Mouse (Mus musculus) liver, embryonic 11.5 days (tissue): ENCODE measurements at regions not wholly inside any gene's neighbourhood (a gene's known extent, or its start where the extent isn't known, plus 50 kb on each side); places are given as distances from the start of the nearest gene placed in this dataset.

Source experiments
- ATAC-seq: fragments of 200-750 bp; cut with Nextera tagmentation; replicated peaks from 2 replicates; pipeline ENCODE4 v1.8.0; 2017; ENCODE audit warnings: moderate number of reproducible peaks, mild to moderate bottlenecking, moderate TSS enrichment, moderate library complexity; ENCODE audit not compliant: low FRiP score
- DNase-seq: peaks from one replicate; pipeline ENCODE4 v3.0.0-alpha.2; 2017; ENCODE audit warnings: low spot score
- H3K27ac ChIP-seq: fragments of 300-500 bp; sonication (generic); 2 replicates; pipeline ENCODE4 v1.5.1; 2014; ENCODE audit warnings: mild to moderate bottlenecking, low read depth, low read length, control low read depth
- H3K27me3 ChIP-seq: fragments of 300-500 bp; sonication (generic); replicated peaks from 2 replicates; pipeline ENCODE4 v1.6.1; 2014; ENCODE audit warnings: low read length, mixed read lengths; ENCODE audit not compliant: control insufficient read depth, insufficient read depth
- H3K36me3 ChIP-seq: fragments of 300-500 bp; sonication (generic); 2 replicates; pipeline ENCODE4 v1.6.1; 2014; ENCODE audit warnings: mild to moderate bottlenecking, low read length, moderate library complexity, mixed read lengths; ENCODE audit not compliant: control insufficient read depth, insufficient read depth
- H3K4me1 ChIP-seq: fragments of 300-500 bp; sonication (generic); replicated peaks from 2 replicates; pipeline ENCODE4 v1.6.1; 2014; ENCODE audit warnings: low read length, mixed read lengths; ENCODE audit not compliant: control insufficient read depth, insufficient read depth
- H3K4me2 ChIP-seq: fragments of 300-500 bp; sonication (generic); 2 replicates; pipeline ENCODE4 v1.6.1; 2014; ENCODE audit warnings: mild to moderate bottlenecking, control low read depth, moderate library complexity
- H3K4me3 ChIP-seq: fragments of 300-500 bp; sonication (generic); 2 replicates; pipeline ENCODE4 v1.5.1; 2014; ENCODE audit warnings: low read depth, low read length, control low read depth
- H3K9ac ChIP-seq: fragments of 300-500 bp; sonication (generic); 2 replicates; pipeline ENCODE4 v1.6.1; 2014; ENCODE audit warnings: low read depth, low read length, control low read depth
- H3K9me3 ChIP-seq: fragments of 300-500 bp; sonication (generic); 2 replicates; pipeline ENCODE4 v1.6.1; 2016; ENCODE audit warnings: low read length, inconsistent platforms, mixed read lengths; ENCODE audit not compliant: control insufficient read depth
- WGBS: fragments of 180-500 bp; shearing (Covaris S2); extraction: QIAGEN DNeasy Blood & Tissue Kit; methylation state at CpG from one replicate; pipeline ENCODE4 v1.1.7; 2014; 5-methylcytosine and 5-hydroxymethylcytosine counted together

DNA sequence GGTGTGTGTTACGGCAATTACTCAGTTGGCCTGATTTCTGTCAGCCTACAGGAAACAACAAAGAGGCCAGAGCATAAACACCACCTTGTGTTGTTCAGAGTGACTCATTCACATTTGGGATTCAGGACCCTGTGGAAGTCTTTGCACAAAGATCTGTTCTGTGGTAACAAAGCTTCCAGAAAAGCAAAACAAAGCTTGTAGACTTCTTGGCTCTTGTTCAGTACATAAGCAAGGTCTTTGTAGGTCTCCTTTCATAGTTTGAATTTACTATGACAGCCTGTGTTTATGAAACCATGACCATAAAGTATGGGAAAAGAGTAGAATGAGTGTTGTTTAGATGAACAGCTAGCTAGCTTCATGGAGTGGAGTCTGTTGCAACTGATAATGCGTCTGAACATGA is 461.9 kb downstream of the Ofcc1 start:
- ATAC-seq (no peak), DNase-seq (no peak)
- H3K9ac ChIP-seq, result no peak overlapping the region
- no peak overlapping the region for H3K4me2 ChIP-seq
- no peaks in the 10 kb centered on the region for H3K9me3 ChIP-seq
- no peaks in the 10 kb centered on the region for H3K27me3 ChIP-seq
- WGBS, result 84% methylated on average over 2 of the region's 2 CpGs
- H3K27ac ChIP-seq, result no peak overlapping the region
- no peak overlapping the region for H3K4me3 ChIP-seq
- no peaks in the 10 kb centered on the region for H3K36me3 ChIP-seq
- H3K4me1 ChIP-seq, result no peaks in the 10 kb centered on the region

DNA sequence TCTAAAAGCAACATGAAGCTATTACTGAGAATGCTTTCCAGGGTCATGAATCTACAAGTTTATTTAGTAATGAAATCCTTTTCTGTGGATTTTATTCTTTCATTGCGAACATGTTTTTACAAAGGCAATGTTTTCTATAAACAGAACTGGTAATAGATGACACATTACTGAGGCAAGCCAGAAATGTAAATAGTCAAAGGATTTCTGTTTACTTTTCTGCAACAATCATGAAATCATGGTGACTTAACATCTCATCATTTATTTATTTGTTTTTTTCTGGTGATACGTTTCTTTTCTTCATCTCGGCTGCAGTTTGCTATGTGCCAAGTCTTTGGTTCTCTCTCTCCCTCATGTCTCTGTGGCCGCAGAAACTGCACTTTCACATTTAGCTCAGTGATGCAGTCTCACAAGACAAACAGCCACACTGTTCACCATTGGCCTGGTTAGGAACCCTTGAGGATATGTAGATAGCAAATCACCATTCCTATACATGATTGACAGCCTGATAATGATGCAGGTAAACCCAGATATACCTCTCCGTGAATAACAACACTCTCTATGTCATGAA is 462.8 kb downstream of the Ofcc1 start:
- no peaks in the 10 kb centered on the region for H3K9me3 ChIP-seq
- WGBS, result 83% methylated on average over 5 of the region's 5 CpGs
- H3K9ac ChIP-seq, result no peak overlapping the region
- no peak overlapping the region for H3K4me2 ChIP-seq
- H3K27ac ChIP-seq, result no peak overlapping the region
- DNase-seq (no peak), ATAC-seq (no peak)
- H3K27me3 ChIP-seq, result no peaks in the 10 kb centered on the region
- H3K36me3 ChIP-seq, result no peaks in the 10 kb centered on the region
- H3K4me1 ChIP-seq, result no peaks in the 10 kb centered on the region
- H3K4me3 ChIP-seq, result no peak overlapping the region

DNA sequence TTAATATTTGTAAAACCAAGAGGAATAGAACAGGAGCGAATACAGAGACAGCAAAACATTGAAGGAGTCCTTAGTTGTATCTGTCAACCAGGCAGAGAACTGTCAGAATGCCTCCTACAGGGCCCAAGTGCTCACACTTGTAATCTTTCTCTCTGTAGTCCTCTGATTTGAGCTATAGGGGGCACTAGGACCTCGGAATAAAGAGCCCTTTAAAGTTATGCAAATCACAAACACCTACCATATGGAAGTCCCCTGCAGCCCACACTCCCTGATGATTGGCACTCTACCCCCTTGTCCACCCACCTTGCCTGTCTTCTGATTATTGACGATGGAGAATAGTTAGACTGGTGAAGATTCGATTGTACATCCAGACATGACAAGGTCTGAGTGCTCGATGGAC is 467.1 kb downstream of the Ofcc1 start:
- DNase-seq (no peak), ATAC-seq (no peak)
- 64% methylated on average over 5 of the region's 5 CpGs for whole genome bisulfite sequencing
- no peaks in the 10 kb centered on the region for H3K9me3 ChIP-seq
- H3K4me2 ChIP-seq, result no peak overlapping the region
- H3K4me3 ChIP-seq, result no peak overlapping the region
- no peak overlapping the region for H3K27ac ChIP-seq
- no peak overlapping the region for H3K9ac ChIP-seq
- H3K36me3 ChIP-seq, result no peaks in the 10 kb centered on the region
- H3K4me1 ChIP-seq, result no peaks in the 10 kb centered on the region
- H3K27me3 ChIP-seq, result no peaks in the 10 kb centered on the region

DNA sequence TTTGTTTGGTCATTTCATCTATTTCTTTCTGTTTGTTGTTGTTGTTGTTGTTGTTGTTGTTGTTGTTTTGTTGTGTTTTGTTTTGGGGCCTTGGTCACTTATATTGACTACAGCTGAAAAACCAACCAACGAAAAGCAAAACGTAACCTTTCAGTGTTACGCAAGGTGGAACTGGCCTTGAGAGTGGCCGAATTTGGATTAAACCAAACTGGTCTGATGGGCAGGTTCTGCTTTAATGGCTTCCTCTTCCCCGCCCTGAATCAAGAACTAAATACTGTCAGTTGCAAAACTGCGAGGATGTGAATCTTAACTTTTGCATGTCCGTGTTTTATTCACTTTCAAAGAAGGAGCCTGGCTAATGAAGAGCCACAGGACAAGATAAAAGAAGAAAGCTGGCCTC is 480.2 kb downstream of the Ofcc1 start:
- no peak overlapping the region for H3K9ac ChIP-seq
- ATAC-seq, result no peak

DNA sequence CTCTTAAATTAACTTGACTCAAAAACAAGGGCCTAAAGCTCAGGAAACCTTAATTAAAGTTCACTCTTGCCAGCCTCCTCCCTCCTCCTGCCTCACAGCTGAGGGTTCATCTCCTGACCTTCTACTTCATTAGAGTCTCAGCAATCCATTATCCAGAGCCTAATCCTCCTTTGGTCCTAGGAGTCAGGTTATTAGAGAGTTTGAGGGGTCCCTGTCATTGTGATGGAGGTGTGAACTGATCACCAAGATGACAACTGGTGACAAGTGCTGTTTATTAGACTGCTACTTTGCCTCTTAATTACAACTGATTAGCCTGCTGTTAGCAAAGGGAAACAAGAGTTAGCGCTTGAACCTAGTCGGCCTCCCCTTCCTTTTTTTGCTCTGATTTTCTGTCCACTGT is 481.1 kb downstream of the Ofcc1 start:
- no peak overlapping the region for H3K9ac ChIP-seq
- H3K9me3 ChIP-seq, result no peaks in the 10 kb centered on the region
- no peaks in the 10 kb centered on the region for H3K36me3 ChIP-seq
- no peaks in the 10 kb centered on the region for H3K27me3 ChIP-seq
- H3K4me2 ChIP-seq, result no peak overlapping the region
- no peak for ATAC-seq
- WGBS, result 68% methylated on average over 2 of the region's 2 CpGs
- DNase-seq, result no peak
- H3K4me1 ChIP-seq, result no peaks in the 10 kb centered on the region
- H3K4me3 ChIP-seq, result no peak overlapping the region
- no peak overlapping the region for H3K27ac ChIP-seq

More for the DNA sequence above, 480.2 kb downstream of the Ofcc1 start:
- WGBS, result 74% methylated on average over 7 of the region's 7 CpGs
- Histone ChIP-seq H3K9me3 (no peaks in the 10 kb centered on the region), H3K4me2 (no peak overlapping the region), H3K27ac (no peak overlapping the region), H3K36me3 (no peaks in the 10 kb centered on the region), H3K4me1 (no peaks in the 10 kb centered on the region), H3K4me3 (no peak overlapping the region), H3K27me3 (no peaks in the 10 kb centered on the region)
- no peak for DNase-seq

DNA sequence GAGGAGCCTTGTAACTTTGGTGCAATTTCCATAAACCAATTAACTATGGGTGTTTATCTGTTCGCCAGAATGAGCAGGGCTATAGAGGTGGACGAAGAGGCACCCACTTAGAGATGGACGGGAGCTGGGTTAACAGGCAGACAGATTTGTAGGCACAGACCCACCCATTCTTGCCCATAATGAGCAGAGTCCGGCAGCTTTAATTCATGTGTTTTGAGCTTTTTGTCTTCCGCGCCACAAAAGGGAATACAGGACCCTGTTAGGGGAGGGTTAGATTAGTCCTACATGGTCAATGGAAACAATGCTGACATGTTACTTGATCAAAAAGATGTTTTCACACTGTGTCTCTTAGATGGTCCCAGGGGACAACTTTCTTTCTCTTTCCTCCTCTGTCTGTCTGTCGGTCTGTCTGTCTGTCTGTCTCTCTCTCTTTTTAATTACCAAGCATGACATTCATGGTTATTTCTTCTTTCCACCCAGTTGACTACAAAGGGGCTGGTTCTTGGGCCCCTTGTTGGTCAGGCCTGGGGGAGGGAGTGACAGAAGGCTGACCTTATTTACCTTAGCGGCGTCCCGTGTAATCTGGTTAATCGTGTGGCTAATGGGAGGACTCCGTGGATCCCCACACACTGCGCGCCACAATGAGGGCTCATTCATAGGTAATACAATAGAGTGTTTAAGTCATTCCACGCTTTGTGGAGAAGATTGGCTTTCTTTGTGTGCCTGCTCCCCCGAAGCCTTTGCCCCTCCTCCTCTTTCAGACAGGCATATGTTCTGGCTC is 483.7 kb downstream of the Ofcc1 start:
- Histone ChIP-seq H3K27me3 (no peaks in the 10 kb centered on the region), H3K4me3 (no peak overlapping the region), H3K4me1 (no peaks in the 10 kb centered on the region), H3K27ac (no peak overlapping the region), H3K4me2 (no peak overlapping the region), H3K9ac (no peak overlapping the region), H3K9me3 (no peaks in the 10 kb centered on the region), H3K36me3 (no peaks in the 10 kb centered on the region)
- WGBS, result 83% methylated on average over 16 of the region's 16 CpGs
- DNase-seq (no peak), ATAC-seq (no peak)

DNA sequence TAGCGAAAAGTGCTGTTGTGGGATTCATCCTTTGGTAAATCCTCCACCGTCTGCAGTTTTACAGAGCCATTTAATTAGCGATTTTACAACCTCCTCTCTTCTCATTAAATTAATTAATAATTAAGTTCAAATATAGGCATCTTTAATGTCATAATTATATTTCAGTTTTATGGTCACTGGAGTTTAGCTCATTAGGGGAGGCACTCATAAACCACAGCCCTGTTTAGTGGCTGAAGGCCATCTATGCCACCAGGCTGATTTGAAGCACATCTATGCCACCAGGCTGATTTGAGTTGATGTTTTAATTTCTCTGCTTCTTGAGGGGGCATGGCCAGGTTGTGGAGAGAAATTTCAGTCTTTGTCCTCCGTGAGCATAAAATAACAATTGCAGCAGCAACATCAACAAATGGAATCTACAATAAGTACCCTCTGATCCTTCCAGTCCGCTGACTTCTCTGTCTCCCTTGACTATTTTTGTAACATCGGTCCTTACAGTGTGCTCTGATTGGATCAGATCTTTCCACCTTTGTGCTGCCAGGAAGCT is 508.9 kb downstream of the Ofcc1 start:
- WGBS, result 84% methylated on average over 6 of the region's 6 CpGs
- H3K4me2 ChIP-seq, result no peak overlapping the region
- DNase-seq, result no peak

DNA sequence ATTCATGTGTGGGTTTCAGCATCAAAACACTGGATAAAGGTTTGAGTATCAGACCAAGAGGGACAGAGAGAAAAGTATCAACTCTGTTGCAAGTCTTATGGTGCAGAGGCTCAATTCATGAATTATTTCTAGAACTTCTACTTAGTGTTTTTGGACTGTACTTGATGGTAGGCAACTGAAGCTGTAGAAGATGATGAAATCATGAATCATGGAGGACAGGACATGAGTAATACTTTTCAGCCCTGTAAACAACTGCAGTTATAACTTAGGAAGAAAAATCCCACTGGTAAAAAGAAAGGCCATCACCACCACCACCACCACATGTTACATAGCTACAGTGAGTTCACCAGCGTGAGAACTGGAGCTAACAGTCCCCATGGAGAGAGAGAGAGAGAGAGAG is 511.9 kb downstream of the Ofcc1 start:
- no peak for DNase-seq
- 57% methylated on average over 1 of the region's 1 CpGs for WGBS
- no peak for ATAC-seq
- H3K27me3 ChIP-seq, result no peaks in the 10 kb centered on the region
- H3K9me3 ChIP-seq, result no peaks in the 10 kb centered on the region
- no peak overlapping the region for H3K4me2 ChIP-seq
- no peak overlapping the region for H3K9ac ChIP-seq
- H3K4me1 ChIP-seq, result no peaks in the 10 kb centered on the region
- H3K27ac ChIP-seq, result no peak overlapping the region
- no peak overlapping the region for H3K4me3 ChIP-seq
- H3K36me3 ChIP-seq, result no peaks in the 10 kb centered on the region

More for the DNA sequence above, 508.9 kb downstream of the Ofcc1 start:
- Histone ChIP-seq H3K27me3 (no peaks in the 10 kb centered on the region), H3K4me3 (no peak overlapping the region), H3K9ac (no peak overlapping the region), H3K9me3 (no peaks in the 10 kb centered on the region), H3K36me3 (no peaks in the 10 kb centered on the region), H3K27ac (no peak overlapping the region), H3K4me1 (no peaks in the 10 kb centered on the region)
- no peak for ATAC-seq

DNA sequence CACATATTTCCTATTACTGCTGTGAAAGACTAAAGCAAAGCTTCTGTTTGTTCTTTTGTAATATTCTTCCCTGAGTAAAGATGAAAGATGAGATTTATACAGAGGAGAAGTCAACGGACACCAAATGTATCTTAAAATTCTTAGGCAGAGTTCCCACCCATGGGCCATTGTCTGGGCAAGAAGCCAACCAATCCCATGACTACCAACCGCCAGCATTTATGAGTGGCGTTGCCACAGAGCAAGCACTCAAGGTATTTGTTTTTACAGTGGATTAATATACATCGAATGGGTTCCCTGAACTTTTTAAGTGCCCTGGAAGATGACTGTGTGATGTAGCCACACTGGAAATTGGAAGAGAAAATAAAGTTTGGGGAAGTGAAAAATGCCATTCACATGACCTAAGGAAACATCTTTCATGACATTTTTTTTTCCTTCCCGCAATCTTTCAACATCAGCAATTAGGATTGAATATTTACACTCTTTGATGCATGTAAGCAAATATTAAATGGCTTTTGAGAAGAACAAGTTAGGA is 525.1 kb downstream of the Ofcc1 start:
- DNase-seq, result no peak
- WGBS, result 82% methylated on average over 5 of the region's 5 CpGs
- Histone ChIP-seq H3K36me3 (no peaks in the 10 kb centered on the region), H3K4me3 (no peak overlapping the region), H3K9ac (no peak overlapping the region), H3K27me3 (no peaks in the 10 kb centered on the region), H3K27ac (no peak overlapping the region), H3K9me3 (no peaks in the 10 kb centered on the region), H3K4me2 (no peak overlapping the region), H3K4me1 (no peaks in the 10 kb centered on the region)
- ATAC-seq, result no peak
